Mouse (Mus musculus): ENCODE measurements around the gene Tecpr2. TPM values are rescaled to one million over a fixed set of nuclear protein-coding genes. Genes with fewer than 3 reads are reported as not detected.

Gene Tecpr2
- total and polyA plus RNA-seq, 3 experiments: 5.8 to 5.9 TPM; not detected in 1

DNA sequence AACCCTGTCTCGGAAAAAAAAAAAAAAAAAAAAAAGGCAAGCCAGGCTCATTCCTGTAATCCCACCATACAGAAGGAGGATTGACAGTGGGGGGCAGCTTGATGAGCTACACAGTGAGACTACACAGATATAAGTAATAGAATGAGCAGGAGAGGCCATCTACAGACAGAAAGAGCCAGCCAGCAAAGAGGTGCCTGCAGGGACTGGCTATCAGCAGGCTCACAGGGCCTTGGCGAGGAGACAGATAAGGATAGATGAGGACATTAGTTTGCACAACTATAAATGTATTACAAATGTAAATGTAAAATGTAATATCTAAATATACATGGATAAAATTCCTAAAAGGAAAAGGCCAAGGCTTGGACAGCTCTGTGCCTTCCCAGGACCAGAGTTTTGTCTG lies 110.8 kb downstream of the Tecpr2 start:
- DNase-seq (ENCODE audit: low read depth, low spot score): no peak
- H3K27me3 ChIP-seq (ENCODE audit: control insufficient read depth in 1 of 2, insufficient read depth in 2 of 2, low read length in 2 of 2): no peaks in the 10 kb centered on the region
- no peaks in the 10 kb centered on the region for H3K9me3 ChIP-seq (replicated peaks; ENCODE audit: insufficient read depth, low read length)
- H3K79me2 ChIP-seq (ENCODE audit: control insufficient read depth, insufficient read depth, low read length, poor library complexity): no peaks in the 10 kb centered on the region
- H3K9ac ChIP-seq (ENCODE audit: control insufficient read depth, low read depth, low read length, poor library complexity, severe bottlenecking): no peak overlapping the region
- no peak overlapping the region for H3K27ac ChIP-seq (ENCODE audit: control insufficient read depth, low read depth, low read length)
- H3K36me3 ChIP-seq (ENCODE audit: control insufficient read depth in 1 of 2, insufficient read depth in 2 of 2, low read length in 2 of 2): peaks cover 0 to 3% of the 10 kb centered on the region in 2 experiments; a peak in 2 of 4 replicates
- H3K4me3 ChIP-seq (ENCODE audit: control insufficient read depth in 1 of 2, insufficient read depth in 1 of 2, low read depth in 2 of 2, low read length in 2 of 2): no peak overlapping the region
- peaks cover 0 to 16% of the 10 kb centered on the region in 2 experiments; a peak in 3 of 4 replicates for H3K4me1 ChIP-seq (ENCODE audit: control insufficient read depth in 1 of 2, insufficient read depth in 2 of 2, low read length in 2 of 2)
- TF ChIP-seq ZNF384 (IDR thresholded peaks at IDR 0.05; ENCODE audit: low read depth, low read length): 0 out of 2 replicates have a peak, but pooled peaks have one; percentile 31
- no peak for TF ChIP-seq MXI1 (IDR thresholded peaks at IDR 0.05; ENCODE audit: low read depth, low read length)
- TF ChIP-seq ZC3H11A (IDR thresholded peaks at IDR 0.05; ENCODE audit: low read depth, low read length): no peak
- no peak for TF ChIP-seq KAT2A (conservative IDR thresholded peaks at IDR 0.05; ENCODE audit: low read depth, low read length)
- TF ChIP-seq UBTF (IDR thresholded peaks at IDR 0.05; ENCODE audit: borderline replicate concordance, insufficient read depth, low read depth, low read length): no peak
- TF ChIP-seq USF1 (IDR thresholded peaks at IDR 0.05; ENCODE audit: low read depth, low read length): no peak
- TF ChIP-seq TAL1 (IDR thresholded peaks at IDR 0.05; ENCODE audit: low read length): peak; percentile 34; the same call in 1 of the 2 replicates
- no peak for TF ChIP-seq CHD2 (IDR thresholded peaks at IDR 0.05; ENCODE audit: low read length)
- TF ChIP-seq ETS1 (IDR thresholded peaks at IDR 0.05; ENCODE audit: low read depth, low read length): peak; percentile 31; the same call in 1 of the 2 replicates
- TF ChIP-seq CTCF (IDR thresholded peaks at IDR 0.05 in 2 of 3, conservative IDR thresholded peaks at IDR 0.05 in 1 of 3; ENCODE audit: control insufficient read depth in 1 of 3, insufficient read depth in 1 of 3, low read depth in 2 of 3, low read length in 3 of 3, poor library complexity in 1 of 3, severe bottlenecking in 1 of 3): no peak
- TF ChIP-seq SMC3 (IDR thresholded peaks at IDR 0.05; ENCODE audit: low read depth, low read length): no peak
- TF ChIP-seq HCFC1 (IDR thresholded peaks at IDR 0.05; ENCODE audit: low read depth, low read length): no peak
- no peak for TF ChIP-seq JUND (IDR thresholded peaks at IDR 0.05; ENCODE audit: low read depth, low read length)
- no peak for TF ChIP-seq RCOR1 (IDR thresholded peaks at IDR 0.05; ENCODE audit: low read depth, low read length)
- no peak for TF ChIP-seq POLR2A (IDR thresholded peaks at IDR 0.05; ENCODE audit: control insufficient read depth in 1 of 2, insufficient read depth in 1 of 2, low read depth in 1 of 2, low read length in 2 of 2, poor library complexity in 1 of 2)
- no peak for TF ChIP-seq BHLHE40 (IDR thresholded peaks at IDR 0.05; ENCODE audit: borderline replicate concordance, low read depth, low read length)
- TF ChIP-seq SIN3A (IDR thresholded peaks at IDR 0.05; ENCODE audit: low read length): no peak
- no peak for TF ChIP-seq E2F4 (IDR thresholded peaks at IDR 0.05; ENCODE audit: borderline replicate concordance, low read depth, low read length)
- no peak for TF ChIP-seq POLR2AphosphoS5 (IDR thresholded peaks at IDR 0.05; ENCODE audit: borderline replicate concordance, low read depth, low read length)
- TF ChIP-seq TCF12 (IDR thresholded peaks at IDR 0.05; ENCODE audit: low read depth, low read length): peak; percentile 74
- TF ChIP-seq EP300 (IDR thresholded peaks at IDR 0.05; ENCODE audit: low read depth in 1 of 2, low read length in 2 of 2): peak; percentile 54 to 57; a peak in 3 of 4 replicates
- TF ChIP-seq GATA1 (IDR thresholded peaks at IDR 0.05; ENCODE audit: low read depth, low read length): peak; percentile 77
- no peak for TF ChIP-seq USF2 (IDR thresholded peaks at IDR 0.05; ENCODE audit: borderline replicate concordance in 1 of 2, insufficient read depth in 1 of 2, low read depth in 1 of 2, low read length in 2 of 2)
- TF ChIP-seq NRF1 (IDR thresholded peaks at IDR 0.05; ENCODE audit: insufficient read depth, low read depth, low read length, poor library complexity, severe bottlenecking): no peak
- no peak for TF ChIP-seq MAZ (IDR thresholded peaks at IDR 0.05; ENCODE audit: low read depth, low read length)
- TF ChIP-seq RAD21 (IDR thresholded peaks at IDR 0.05; ENCODE audit: low read depth, low read length): no peak
- TF ChIP-seq POLR2AphosphoS2 (IDR thresholded peaks at IDR 0.05; ENCODE audit: low read length): no peak
- no peak for TF ChIP-seq ZMIZ1 (IDR thresholded peaks at IDR 0.05; ENCODE audit: low read depth, low read length)
- no peak for TF ChIP-seq GABPA (IDR thresholded peaks at IDR 0.05; ENCODE audit: low read depth, low read length)
- no peak for TF ChIP-seq ELF1 (IDR thresholded peaks at IDR 0.05; ENCODE audit: low read depth, low read length)
- no peak for TF ChIP-seq TBP (IDR thresholded peaks at IDR 0.05; ENCODE audit: low read depth, low read length)
- no peak for TF ChIP-seq MAFK (IDR thresholded peaks at IDR 0.05; ENCODE audit: borderline replicate concordance, low read depth, low read length)
- TF ChIP-seq MYC (IDR thresholded peaks at IDR 0.05; ENCODE audit: low read depth, low read length): no peak
- TF ChIP-seq ZKSCAN1 (IDR thresholded peaks at IDR 0.05; ENCODE audit: low read depth, low read length): no peak
- no peak for TF ChIP-seq MEF2A (IDR thresholded peaks at IDR 0.05; ENCODE audit: extremely low read depth, insufficient replicate concordance, low read depth, low read length, poor library complexity, severe bottlenecking)
- no peak for TF ChIP-seq MAX (IDR thresholded peaks at IDR 0.05; ENCODE audit: low read length)

Data from MEL (cell line).